Mouse (Mus musculus): Measurements from ENCODE around the gene Hoxd9. TPM values are rescaled to one million over a fixed set of nuclear protein-coding genes. Genes with fewer than 3 reads are reported as not detected.

Hoxd9 gene
- polyA plus RNA-seq, 1 experiment from 2014 or later: 8.7 TPM

DNA sequence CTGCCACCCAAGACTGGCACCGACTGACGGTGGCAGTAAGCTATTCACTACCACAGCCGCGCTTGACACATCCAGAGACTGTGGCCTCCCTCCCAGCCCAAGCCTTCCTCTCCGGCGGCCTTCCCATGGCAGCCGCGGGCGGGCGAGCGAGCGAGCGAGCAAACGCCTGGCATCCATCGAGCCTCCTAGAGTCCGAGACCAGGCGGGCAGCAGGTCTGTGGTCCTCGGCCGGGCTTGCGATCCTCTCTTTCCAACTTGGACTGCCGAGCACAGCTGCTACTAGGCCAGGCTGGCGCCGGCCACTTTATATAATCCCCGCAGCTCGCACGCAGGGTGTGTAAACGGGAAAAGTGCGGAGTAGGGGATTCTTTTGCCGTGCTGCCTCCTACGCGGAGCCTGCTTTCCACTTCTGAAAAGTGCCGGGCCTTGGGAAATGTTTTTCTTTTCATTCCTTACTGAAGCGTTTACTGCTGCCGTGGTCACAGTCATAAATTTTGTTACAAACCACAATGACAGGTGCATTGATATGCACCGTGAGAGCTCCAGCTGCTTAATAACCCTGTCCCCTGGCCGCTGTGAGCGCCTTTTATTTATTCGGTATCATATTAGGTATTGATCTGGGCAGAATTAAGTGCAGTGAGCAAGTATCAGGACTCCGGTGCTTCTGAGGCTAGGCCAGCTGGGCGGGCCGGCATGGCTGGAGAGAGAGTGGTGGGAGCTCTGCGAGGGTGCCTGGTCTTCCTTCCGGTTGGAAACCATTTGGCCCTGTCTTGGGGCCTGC lies 43.0 kb downstream of the Hoxd9 start:
- ATAC-seq (no peak), DNase-seq (ENCODE audit: low read depth, low spot score) (no peak)
- no peak for TF ChIP-seq CTCF (IDR thresholded peaks at IDR 0.05)
- H3K27me3 ChIP-seq: no peaks in the 10 kb centered on the region
- in situ Hi-C loops (cut with MboI; ENCODE audit: low pct_unique_long_range_greater_than_20kb): no loop called here
- ChIA-PET CTCF (no interaction called here), POLR2A (no interaction called here)

GRCm38 (mm10) chr2:74741252-74741978 lies 43.9 kb downstream of the Hoxd9 start:
- TF ChIP-seq CTCF (IDR thresholded peaks at IDR 0.05): no peak
- POLR2A ChIA-PET: no interaction called here
- no peak for DNase-seq (ENCODE audit: low read depth, low spot score)
- ATAC-seq: no peak
- CTCF ChIA-PET: no interaction called here
- no peaks in the 10 kb centered on the region for H3K27me3 ChIP-seq
- in situ Hi-C loops (cut with MboI; ENCODE audit: low pct_unique_long_range_greater_than_20kb): no loop called here

- ChIA-PET CTCF (no interaction called here), POLR2A (no interaction called here)
- no peak for ATAC-seq
- in situ Hi-C loops (cut with MboI; ENCODE audit: low pct_unique_long_range_greater_than_20kb): no loop called here
- TF ChIP-seq CTCF (IDR thresholded peaks at IDR 0.05): no peak
- DNase-seq (ENCODE audit: low read depth, low spot score): no peak
- no peaks in the 10 kb centered on the region for H3K27me3 ChIP-seq
Observed at GRCm38 (mm10) chr2:74741979-74742277, 44.4 kb downstream of the Hoxd9 start.

GRCm38 (mm10) chr2:74745540-74746297 lies 48.2 kb downstream of the Hoxd9 start:
- ChIA-PET POLR2A (no interaction called here), CTCF (no interaction called here)
- no peak for DNase-seq (ENCODE audit: low read depth, low spot score)
- no peak for ATAC-seq
- in situ Hi-C loops (cut with MboI; ENCODE audit: low pct_unique_long_range_greater_than_20kb): no loop called here
- no peak for TF ChIP-seq CTCF (IDR thresholded peaks at IDR 0.05)
- peaks cover under 1% of the 10 kb centered on the region for H3K27me3 ChIP-seq

DNA sequence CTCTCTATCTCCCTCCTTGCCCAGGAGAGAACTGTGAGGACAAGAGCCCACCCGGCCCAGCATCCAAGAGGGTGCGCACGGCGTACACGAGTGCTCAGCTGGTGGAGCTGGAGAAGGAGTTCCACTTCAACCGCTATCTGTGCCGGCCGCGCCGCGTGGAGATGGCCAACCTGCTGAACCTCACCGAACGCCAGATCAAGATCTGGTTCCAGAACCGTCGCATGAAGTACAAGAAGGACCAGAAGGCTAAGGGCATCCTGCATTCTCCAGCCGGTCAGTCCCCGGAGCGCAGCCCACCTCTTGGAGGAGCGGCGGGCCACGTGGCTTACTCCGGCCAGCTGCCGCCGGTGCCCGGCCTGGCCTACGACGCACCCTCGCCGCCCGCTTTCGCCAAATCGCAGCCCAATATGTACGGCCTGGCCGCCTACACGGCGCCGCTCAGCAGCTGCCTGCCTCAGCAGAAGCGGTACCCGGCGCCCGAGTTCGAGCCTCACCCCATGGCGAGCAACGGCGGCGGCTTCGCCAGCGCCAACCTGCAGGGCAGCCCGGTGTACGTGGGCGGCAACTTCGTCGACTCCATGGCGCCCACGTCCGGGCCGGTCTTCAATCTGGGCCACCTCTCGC lies 48.9 kb downstream of the Hoxd9 start:
- in situ Hi-C loops (cut with MboI; ENCODE audit: low pct_unique_long_range_greater_than_20kb): no loop called here
- ATAC-seq: no peak

GRCm38 (mm10) chr2:74747006-74747405 lies 49.5 kb downstream of the Hoxd9 start:
- peaks cover 2% of the 10 kb centered on the region for H3K27me3 ChIP-seq
- ChIA-PET POLR2A (no interaction called here), CTCF (no interaction called here)
- TF ChIP-seq CTCF (IDR thresholded peaks at IDR 0.05): no peak
- DNase-seq (ENCODE audit: low read depth, low spot score) (no peak), ATAC-seq (no peak)
- in situ Hi-C loops (cut with MboI; ENCODE audit: low pct_unique_long_range_greater_than_20kb): no loop called here

More for the DNA sequence above, 48.9 kb downstream of the Hoxd9 start:
- DNase-seq (ENCODE audit: low read depth, low spot score): no peak
- peaks cover 2% of the 10 kb centered on the region for H3K27me3 ChIP-seq
- TF ChIP-seq CTCF (IDR thresholded peaks at IDR 0.05): no peak
- ChIA-PET POLR2A (no interaction called here), CTCF (no interaction called here)

GRCm38 (mm10) chr2:74747661-74748141 lies 50.2 kb downstream of the Hoxd9 start:
- ATAC-seq (no peak), DNase-seq (ENCODE audit: low read depth, low spot score) (no peak)
- in situ Hi-C loops (cut with MboI; ENCODE audit: low pct_unique_long_range_greater_than_20kb): no loop called here
- peaks cover 2% of the 10 kb centered on the region for H3K27me3 ChIP-seq
- ChIA-PET POLR2A (no interaction called here), CTCF (no interaction called here)
- no peak for TF ChIP-seq CTCF (IDR thresholded peaks at IDR 0.05)

DNA sequence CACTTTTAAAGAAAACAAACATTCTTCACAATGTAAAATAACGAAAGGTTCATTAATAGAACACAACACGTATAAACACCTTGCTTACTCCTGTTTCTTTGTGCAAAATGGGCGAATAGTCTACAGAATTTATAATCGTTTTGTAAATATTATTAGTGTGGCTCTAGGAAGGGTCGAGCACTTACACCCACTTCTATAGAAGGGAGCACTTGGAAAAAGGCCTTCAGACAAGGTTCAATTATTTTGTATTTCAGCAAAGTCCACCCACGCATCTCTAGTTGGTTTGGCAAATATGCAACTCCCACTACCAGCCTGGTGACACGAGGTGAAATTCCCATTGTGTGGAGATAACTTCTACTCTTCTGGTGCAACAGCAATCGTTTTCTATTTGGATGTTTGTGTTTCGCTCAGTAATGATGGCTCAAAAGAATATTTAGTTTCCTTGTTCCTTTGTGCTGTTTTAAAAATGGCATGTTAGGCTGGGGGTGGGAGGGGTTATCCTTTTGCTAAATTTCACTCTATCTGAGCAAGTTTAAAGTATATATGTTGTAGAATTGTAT lies 51.0 kb downstream of the Hoxd9 start:
- ATAC-seq (no peak), DNase-seq (ENCODE audit: low read depth, low spot score) (no peak)
- in situ Hi-C loops (cut with MboI; ENCODE audit: low pct_unique_long_range_greater_than_20kb): no loop called here
- peaks cover 2% of the 10 kb centered on the region for H3K27me3 ChIP-seq
- CTCF ChIA-PET: no interaction called here
- POLR2A ChIA-PET: no interaction called here
- no peak for TF ChIP-seq CTCF (IDR thresholded peaks at IDR 0.05)

- ChIA-PET CTCF (no interaction called here), POLR2A (no interaction called here)
- in situ Hi-C loops (cut with MboI; ENCODE audit: low pct_unique_long_range_greater_than_20kb): no loop called here
- peaks cover 2% of the 10 kb centered on the region for H3K27me3 ChIP-seq
- no peak for ATAC-seq
- TF ChIP-seq CTCF (IDR thresholded peaks at IDR 0.05): no peak
- DNase-seq (ENCODE audit: low read depth, low spot score): no peak
Observed at GRCm38 (mm10) chr2:74749337-74750121, 52.0 kb downstream of the Hoxd9 start.

Other genes starting within 250 kb of the Hoxd9 start
- 18.5 TPM for gene Lnpk, start 118.3 kb upstream of the Hoxd9 start, polyA plus RNA-seq (2021)
- not detected for gene Evx2, start 38.2 kb upstream of the Hoxd9 start, polyA plus RNA-seq (2021)
- gene Hoxd13, start 29.4 kb upstream of the Hoxd9 start, polyA plus RNA-seq (2021): not detected
- gene Hoxd12, start 22.7 kb upstream of the Hoxd9 start, polyA plus RNA-seq (2021): not detected
- gene Hoxd11, start 18.2 kb upstream of the Hoxd9 start, polyA plus RNA-seq (2021): not detected
- gene Hoxd10, start 5.8 kb upstream of the Hoxd9 start, polyA plus RNA-seq (2021): 0.13 TPM
- 17.1 TPM for gene Hoxd8, start 6.9 kb downstream of the Hoxd9 start, polyA plus RNA-seq (2021)
- 0.27 TPM for gene Hoxd3, start 14.2 kb downstream of the Hoxd9 start, polyA plus RNA-seq (2021)
- 6.7 TPM for gene Hoxd4, start 14.2 kb downstream of the Hoxd9 start, polyA plus RNA-seq (2021)
- 0.73 TPM for gene Gm28230, start 29.0 kb downstream of the Hoxd9 start, polyA plus RNA-seq (2021)
- not detected for gene Hoxd1, start 65.3 kb downstream of the Hoxd9 start, polyA plus RNA-seq (2021)
- 120 TPM for gene Mtx2, start 128.1 kb downstream of the Hoxd9 start, polyA plus RNA-seq (2021)